Mouse (Mus musculus) kidney, embryonic 16.5 days (tissue): Measurements from ENCODE around the gene Slc7a6os. TPM values are rescaled to one million over a fixed set of nuclear protein-coding genes. Genes with fewer than 3 reads are reported as not detected.
A peak's percentile ranks its signal among the peaks of the same experiment; 100 is the strongest.
"Not testable (repeated sequence)": the region's sequence is repeated elsewhere in the genome, so short reads cannot be mapped to it uniquely, and the experiment has no call there.

Experiments used
- ATAC-seq: fragments of 200-750 bp; cut with Nextera tagmentation; 2 replicates; pipeline ENCODE4 v1.8.0; 2017; ENCODE audit warnings: moderate TSS enrichment; ENCODE audit not compliant: low FRiP score, low TSS enrichment
- H3K27ac ChIP-seq: fragments of 300-500 bp; sonication (generic); 2 replicates; pipeline ENCODE4 v1.5.1; 2014; ENCODE audit warnings: low read length
- H3K27me3 ChIP-seq: fragments of 300-500 bp; sonication (generic); 2 replicates; pipeline ENCODE4 v1.6.1; 2014; ENCODE audit warnings: low read length, control low read depth, mixed read lengths; ENCODE audit not compliant: insufficient read depth
- H3K36me3 ChIP-seq: fragments of 300-500 bp; sonication (generic); 2 replicates; pipeline ENCODE4 v1.6.1; 2014; ENCODE audit warnings: low read length, control low read depth, mixed read lengths; ENCODE audit not compliant: insufficient read depth
- H3K4me1 ChIP-seq: fragments of 300-500 bp; sonication (generic); 2 replicates; pipeline ENCODE4 v1.6.1; 2014; ENCODE audit warnings: low read length, control low read depth, mixed read lengths; ENCODE audit not compliant: insufficient read depth
- H3K4me2 ChIP-seq: fragments of 300-500 bp; sonication (generic); replicated peaks from 2 replicates; pipeline ENCODE4 v1.6.1; 2014; ENCODE audit warnings: low read depth, low read length
- H3K4me3 ChIP-seq: fragments of 300-500 bp; sonication (generic); 2 replicates; pipeline ENCODE4 v1.5.1; 2014; ENCODE audit warnings: mild to moderate bottlenecking, low read length
- H3K9ac ChIP-seq: fragments of 300-500 bp; sonication (generic); replicated peaks from 2 replicates; pipeline ENCODE4 v1.6.1; 2014; ENCODE audit warnings: low read length
- H3K9me3 ChIP-seq: fragments of 300-500 bp; sonication (generic); 2 replicates; pipeline ENCODE4 v1.6.1; 2016; ENCODE audit warnings: low read length, control low read depth
- WGBS: fragments of 180-500 bp; shearing (Covaris S2); extraction: QIAGEN DNeasy Blood & Tissue Kit; methylation state at CpG from one replicate; pipeline ENCODE4 v1.1.7; 2014; 5-methylcytosine and 5-hydroxymethylcytosine counted together
- polyA plus RNA-seq: library from polyadenylated mRNA; unstranded; fragments of >200 nt; fragmentation: Nextera tagmentation; extraction: Ambion mirVana; gene quantifications from 2 replicates; pipeline ENCODE4 v1.2.1, GENCODE M21; 2015

Slc7a6os gene
- polyA plus RNA-seq, 1 experiment from 2014 or later = 32.4 TPM

DNA sequence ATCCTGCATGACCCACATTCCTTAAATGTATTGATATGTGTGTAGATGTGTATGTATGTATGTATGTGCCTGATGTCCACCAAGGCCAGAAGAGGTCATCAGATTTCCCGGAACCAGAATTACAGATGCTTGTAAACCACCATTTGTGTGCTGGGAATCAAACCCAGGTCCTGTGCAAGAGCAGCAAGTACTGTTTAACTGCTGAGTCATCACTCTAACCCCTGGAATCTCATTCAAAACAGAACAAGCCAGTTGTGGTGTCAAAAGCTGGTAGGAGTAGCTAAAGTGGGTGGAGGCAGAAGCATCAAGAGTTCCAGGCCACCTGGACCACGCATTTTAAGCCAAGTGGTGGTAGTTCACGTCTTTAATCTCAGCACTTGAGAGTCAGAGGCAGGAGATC, 3.2 kb upstream of the Slc7a6os start:
- Histone ChIP-seq H3K36me3 (peaks cover 29% of the 10 kb centered on the region), H3K4me2 (no peak overlapping the region), H3K27me3 (no peaks in the 10 kb centered on the region), H3K9ac (no peak overlapping the region), H3K4me3 (no peak overlapping the region), H3K27ac (no peak overlapping the region), H3K4me1 (peaks cover 8% of the 10 kb centered on the region), H3K9me3 (no peaks in the 10 kb centered on the region)
- ATAC-seq = no peak
- WGBS = 90% methylated on average over 3 of the region's 3 CpGs

GRCm38 (mm10) chr8:106211421-106211820, 686 bp upstream of the Slc7a6os start:
- peak overlapping the region; percentile 77 for H3K4me2 ChIP-seq
- no peaks in the 10 kb centered on the region for H3K9me3 ChIP-seq
- H3K27ac ChIP-seq = peak overlapping the region; percentile 91; the same call in 1 of the 2 replicates
- H3K4me3 ChIP-seq = peak overlapping the region; percentile 78
- peaks cover 8% of the 10 kb centered on the region for H3K4me1 ChIP-seq
- no peaks in the 10 kb centered on the region for H3K27me3 ChIP-seq
- ATAC-seq = no peak
- peak overlapping the region; percentile 82 for H3K9ac ChIP-seq
- WGBS = 3% methylated on average over 13 of the region's 13 CpGs
- H3K36me3 ChIP-seq = peaks cover 25% of the 10 kb centered on the region

- Histone ChIP-seq H3K4me3 (peak overlapping the region; percentile 78), H3K4me1 (peaks cover 8% of the 10 kb centered on the region), H3K9ac (peak overlapping the region; percentile 82), H3K36me3 (peaks cover 19% of the 10 kb centered on the region), H3K27ac (peak overlapping the region; percentile 91), H3K27me3 (no peaks in the 10 kb centered on the region), H3K9me3 (no peaks in the 10 kb centered on the region), H3K4me2 (peak overlapping the region; percentile 77)
- under 1% methylated on average over 35 of the region's 35 CpGs for WGBS
- ATAC-seq = peak; percentile 68
Measured at GRCm38 (mm10) chr8:106210035-106210731, 552 bp downstream of the Slc7a6os start.

GRCm38 (mm10) chr8:106199596-106199995, 11.1 kb downstream of the Slc7a6os start:
- not testable (repeated sequence) for H3K27me3 ChIP-seq, H3K4me2 ChIP-seq, H3K27ac ChIP-seq, ATAC-seq, H3K9ac ChIP-seq, H3K9me3 ChIP-seq, H3K4me3 ChIP-seq, H3K4me1 ChIP-seq
- peaks cover 50% of the 10 kb centered on the region for H3K36me3 ChIP-seq
- WGBS = 77% methylated on average over 3 of the region's 3 CpGs

GRCm38 (mm10) chr8:106198741-106199140, 12.0 kb downstream of the Slc7a6os start:
- H3K4me3 ChIP-seq = no peak overlapping the region
- H3K36me3 ChIP-seq = peaks cover 44% of the 10 kb centered on the region
- H3K4me2 ChIP-seq = no peak overlapping the region
- H3K27ac ChIP-seq = no peak overlapping the region
- ATAC-seq = peak; percentile 46; the same call in 1 of the 2 replicates
- H3K9ac ChIP-seq = no peak overlapping the region
- 7% methylated on average over 1 of the region's 1 CpGs for WGBS
- no peaks in the 10 kb centered on the region for H3K27me3 ChIP-seq
- no peaks in the 10 kb centered on the region for H3K9me3 ChIP-seq
- no peaks in the 10 kb centered on the region for H3K4me1 ChIP-seq

DNA sequence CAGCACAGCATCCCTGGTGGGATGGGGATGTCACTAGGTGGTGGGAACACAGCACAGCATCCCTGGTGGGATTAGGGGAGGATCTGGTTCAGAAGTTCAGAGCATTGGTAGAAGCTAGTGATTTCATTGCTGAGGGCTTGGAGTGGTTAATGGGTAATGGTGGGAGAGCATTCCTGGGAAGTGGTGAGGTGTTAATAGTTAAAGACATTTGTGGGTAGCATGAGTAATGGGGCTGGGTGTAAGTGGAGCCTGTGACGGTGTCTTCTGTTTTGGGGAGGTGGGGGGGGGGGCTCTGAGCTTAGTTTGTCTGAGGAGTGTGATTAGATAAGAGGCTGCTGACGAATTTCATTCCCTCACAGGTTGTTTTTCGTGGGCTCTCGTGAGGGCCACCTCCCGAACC, 16.7 kb downstream of the Slc7a6os start:
- Histone ChIP-seq H3K27me3 (no peaks in the 10 kb centered on the region), H3K9ac (no peak overlapping the region), H3K9me3 (no peaks in the 10 kb centered on the region), H3K4me3 (no peak overlapping the region), H3K36me3 (peaks cover 38% of the 10 kb centered on the region), H3K27ac (no peak overlapping the region), H3K4me2 (no peak overlapping the region), H3K4me1 (no peaks in the 10 kb centered on the region)
- WGBS = 75% methylated on average over 5 of the region's 5 CpGs
- ATAC-seq = peak; percentile 69

DNA sequence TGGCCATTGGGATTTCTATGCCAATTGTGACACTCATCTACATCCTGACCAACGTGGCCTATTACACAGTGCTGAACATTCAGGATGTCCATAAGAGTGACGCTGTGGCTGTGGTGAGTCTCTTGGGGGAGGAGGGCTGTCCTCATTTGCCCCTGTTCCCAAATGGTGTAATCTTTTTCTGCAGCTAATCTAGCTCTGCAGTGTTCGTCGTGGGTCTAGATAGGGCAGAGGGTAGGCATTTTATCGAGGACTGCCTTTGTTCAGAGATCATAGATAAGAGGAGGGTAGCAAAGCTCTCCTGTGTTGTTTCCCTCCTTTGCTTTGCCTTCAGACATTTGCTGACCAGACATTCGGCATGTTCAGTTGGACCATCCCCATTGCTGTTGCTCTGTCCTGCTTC, 17.6 kb downstream of the Slc7a6os start:
- H3K27me3 ChIP-seq = no peaks in the 10 kb centered on the region
- H3K9ac ChIP-seq = no peak overlapping the region
- no peak overlapping the region for H3K4me2 ChIP-seq
- 80% methylated on average over 6 of the region's 6 CpGs for WGBS
- no peak overlapping the region for H3K4me3 ChIP-seq
- H3K36me3 ChIP-seq = peaks cover 38% of the 10 kb centered on the region
- ATAC-seq = no peak
- H3K4me1 ChIP-seq = no peaks in the 10 kb centered on the region
- H3K9me3 ChIP-seq = no peaks in the 10 kb centered on the region
- no peak overlapping the region for H3K27ac ChIP-seq

DNA sequence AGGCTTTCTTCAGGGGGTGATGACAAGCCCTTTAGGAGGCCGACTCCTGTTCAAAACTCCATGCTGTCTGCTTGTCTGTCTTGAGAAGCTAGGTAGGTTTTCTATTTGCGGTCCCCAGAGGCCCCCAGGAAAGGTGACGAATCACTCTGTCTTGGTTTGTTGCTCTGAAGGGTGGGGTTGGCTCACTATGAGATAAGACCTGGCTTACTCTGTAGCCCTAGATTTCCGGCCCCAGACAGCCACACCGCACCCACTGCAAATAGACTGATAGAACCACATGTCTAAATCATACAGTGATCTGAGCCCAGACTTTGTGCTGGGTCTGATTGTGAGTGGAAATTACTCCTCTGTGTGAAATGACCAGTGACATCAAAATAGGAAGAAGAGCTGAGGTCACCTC, 19.1 kb downstream of the Slc7a6os start:
- WGBS = 91% methylated on average over 5 of the region's 5 CpGs
- Histone ChIP-seq H3K27ac (no peak overlapping the region), H3K4me1 (no peaks in the 10 kb centered on the region), H3K4me3 (no peak overlapping the region), H3K9me3 (no peaks in the 10 kb centered on the region), H3K4me2 (no peak overlapping the region), H3K36me3 (peaks cover 34% of the 10 kb centered on the region), H3K9ac (no peak overlapping the region), H3K27me3 (no peaks in the 10 kb centered on the region)
- ATAC-seq = no peak

GRCm38 (mm10) chr8:106189162-106189561, 21.6 kb downstream of the Slc7a6os start:
- Histone ChIP-seq H3K9ac (no peak overlapping the region), H3K9me3 (no peaks in the 10 kb centered on the region), H3K36me3 (peaks cover 24% of the 10 kb centered on the region), H3K27ac (no peak overlapping the region), H3K4me2 (no peak overlapping the region), H3K4me3 (no peak overlapping the region), H3K27me3 (no peaks in the 10 kb centered on the region), H3K4me1 (peaks cover 16% of the 10 kb centered on the region; the same call in 1 of the 2 replicates)
- no peak for ATAC-seq
- WGBS = 93% methylated on average over 4 of the region's 4 CpGs

DNA sequence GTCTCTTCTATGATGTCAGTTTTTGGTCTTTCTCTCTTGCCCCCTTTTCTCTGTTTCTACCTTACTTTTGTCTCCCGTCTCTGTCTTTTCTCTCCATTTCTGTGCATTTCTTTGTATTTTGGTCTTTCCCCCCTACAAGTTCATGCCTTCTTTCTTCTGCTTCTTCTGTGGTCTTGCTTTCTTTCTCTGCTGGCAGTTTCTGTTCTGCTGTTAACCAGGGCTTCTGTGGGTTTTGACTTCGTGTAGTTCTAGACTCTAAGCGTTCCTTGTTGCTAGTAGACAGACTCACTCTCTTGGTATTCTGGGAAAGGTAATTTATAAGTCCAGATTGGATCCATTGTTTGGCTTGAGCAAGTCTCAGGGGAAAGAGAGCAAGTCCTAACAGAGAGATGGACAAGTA, 24.3 kb downstream of the Slc7a6os start:
- Histone ChIP-seq H3K4me2 (no peak overlapping the region), H3K9me3 (no peaks in the 10 kb centered on the region), H3K27ac (0 out of 2 replicates have a peak overlapping the region, but pooled peaks have one; percentile 10), H3K4me3 (no peak overlapping the region), H3K27me3 (no peaks in the 10 kb centered on the region), H3K4me1 (peaks cover 16% of the 10 kb centered on the region; the same call in 1 of the 2 replicates), H3K9ac (no peak overlapping the region), H3K36me3 (peaks cover 6% of the 10 kb centered on the region; the same call in 1 of the 2 replicates)
- WGBS = 84% methylated on average over 3 of the region's 3 CpGs
- no peak for ATAC-seq
